Mouse (Mus musculus) intestine, embryonic 15.5 days (tissue): ENCODE data around the gene Hdac4. TPM values are rescaled to one million over a fixed set of nuclear protein-coding genes. Genes with fewer than 3 reads are reported as not detected.

Source experiments
- ATAC-seq: fragments of 200-750 bp; cut with Nextera tagmentation; 2 replicates; pipeline ENCODE4 v1.8.0; 2017; ENCODE audit warnings: moderate TSS enrichment, moderate library complexity
- H3K27ac ChIP-seq: fragments of 300-500 bp; sonication (generic); 2 replicates; pipeline ENCODE4 v1.5.1; 2015; ENCODE audit warnings: mild to moderate bottlenecking, inconsistent platforms
- H3K27me3 ChIP-seq: fragments of 300-500 bp; sonication (generic); replicated peaks from 2 replicates; pipeline ENCODE4 v1.6.1; 2015; ENCODE audit warnings: inconsistent platforms
- H3K36me3 ChIP-seq: fragments of 300-500 bp; sonication (generic); 2 replicates; pipeline ENCODE4 v1.6.1; 2015; ENCODE audit warnings: inconsistent platforms
- H3K4me1 ChIP-seq: fragments of 300-500 bp; sonication (generic); replicated peaks from 2 replicates; pipeline ENCODE4 v1.6.1; 2015; ENCODE audit warnings: inconsistent platforms
- H3K4me2 ChIP-seq: fragments of 300-500 bp; sonication (generic); replicated peaks from 2 replicates; pipeline ENCODE4 v1.6.1; 2015; ENCODE audit warnings: mild to moderate bottlenecking, inconsistent platforms
- H3K4me3 ChIP-seq: fragments of 300-500 bp; sonication (generic); replicated peaks from 2 replicates; pipeline ENCODE4 v1.5.1; 2015; ENCODE audit warnings: inconsistent platforms
- H3K9ac ChIP-seq: fragments of 300-500 bp; sonication (generic); 2 replicates; pipeline ENCODE4 v1.6.1; 2015; ENCODE audit warnings: inconsistent platforms
- H3K9me3 ChIP-seq: fragments of 300-500 bp; sonication (generic); 2 replicates; pipeline ENCODE4 v1.6.1; 2016; ENCODE audit warnings: inconsistent platforms
- WGBS: fragments of 180-500 bp; shearing (Covaris S2); methylation state at CpG from one replicate; pipeline ENCODE4 v1.1.7; 2015; 5-methylcytosine and 5-hydroxymethylcytosine counted together
- polyA plus RNA-seq: library from polyadenylated mRNA; unstranded; fragments of >200 nt; fragmentation: Nextera tagmentation; extraction: Ambion mirVana; gene quantifications from 2 replicates; pipeline ENCODE4 v1.2.1, GENCODE M21; 2015

Hdac4 gene
- polyA plus RNA-seq, 1 experiment from 2014 or later: 12.5 TPM

GRCm38 (mm10) chr1:92116169-92116568 lies 79.3 kb downstream of the Hdac4 start:
- no peak overlapping the region for H3K9ac ChIP-seq
- H3K27me3 ChIP-seq: no peaks in the 10 kb centered on the region
- no peak for ATAC-seq
- no peak overlapping the region for H3K4me2 ChIP-seq
- WGBS: 79% methylated on average over 4 of the region's 4 CpGs
- no peak overlapping the region for H3K27ac ChIP-seq
- H3K4me1 ChIP-seq: peaks cover 12% of the 10 kb centered on the region; the same call in 1 of the 2 replicates
- no peaks in the 10 kb centered on the region for H3K9me3 ChIP-seq
- no peaks in the 10 kb centered on the region for H3K36me3 ChIP-seq
- H3K4me3 ChIP-seq: no peak overlapping the region

GRCm38 (mm10) chr1:92114091-92114490 lies 81.4 kb downstream of the Hdac4 start:
- H3K27ac ChIP-seq: 0 out of 2 replicates have a peak overlapping the region, but pooled peaks have one; percentile 41
- H3K4me2 ChIP-seq: no peak overlapping the region
- H3K27me3 ChIP-seq: no peaks in the 10 kb centered on the region
- H3K36me3 ChIP-seq: no peaks in the 10 kb centered on the region
- peak; percentile 48 for ATAC-seq
- H3K4me3 ChIP-seq: no peak overlapping the region
- no peak overlapping the region for H3K9ac ChIP-seq
- peaks cover 12% of the 10 kb centered on the region; the same call in 1 of the 2 replicates for H3K4me1 ChIP-seq
- 93% methylated on average over 3 of the region's 3 CpGs for WGBS
- no peaks in the 10 kb centered on the region for H3K9me3 ChIP-seq

DNA sequence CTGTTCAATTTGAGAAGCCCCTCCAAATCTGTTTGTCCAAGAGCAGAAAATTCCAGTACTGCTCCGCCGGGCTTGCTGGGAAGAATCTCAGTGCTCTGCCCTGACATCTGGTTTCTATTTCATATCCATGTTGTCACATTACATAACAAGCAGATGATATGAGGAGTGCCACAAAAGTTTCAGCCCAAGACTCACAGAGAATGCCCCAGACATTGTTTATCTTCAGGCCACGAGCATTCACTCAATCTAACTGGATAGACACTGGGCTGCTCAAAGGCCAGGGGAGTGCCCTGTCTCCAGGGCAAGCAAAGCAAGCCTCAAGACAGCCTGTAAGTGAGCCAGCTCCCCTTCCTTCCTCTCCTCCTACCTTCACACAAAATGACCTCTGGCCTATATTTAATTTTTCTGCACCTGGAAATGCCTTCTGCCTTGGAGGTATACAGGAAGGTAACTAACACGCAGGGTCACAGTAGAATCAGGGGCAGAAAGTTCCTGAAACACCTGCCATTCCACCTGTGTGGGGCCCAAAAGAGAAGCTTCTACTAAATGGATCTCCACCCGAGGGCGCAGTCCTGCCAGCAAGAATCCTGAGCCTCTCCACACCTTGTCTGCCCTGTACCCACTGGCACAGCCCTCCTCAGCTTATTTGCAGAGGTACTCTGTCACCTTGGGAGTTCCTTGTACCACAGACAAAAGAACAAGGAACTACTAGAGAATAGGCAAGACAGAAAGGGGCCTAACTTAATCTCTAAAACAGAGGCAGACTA lies 82.1 kb downstream of the Hdac4 start:
- peak; percentile 63 for ATAC-seq
- Histone ChIP-seq H3K4me3 (no peak overlapping the region), H3K9ac (no peak overlapping the region), H3K36me3 (no peaks in the 10 kb centered on the region), H3K4me2 (no peak overlapping the region), H3K27ac (peak overlapping the region; percentile 37; the same call in 1 of the 2 replicates), H3K9me3 (no peaks in the 10 kb centered on the region), H3K27me3 (no peaks in the 10 kb centered on the region), H3K4me1 (peaks cover 12% of the 10 kb centered on the region; the same call in 1 of the 2 replicates)
- WGBS: 48% methylated on average over 6 of the region's 6 CpGs

DNA sequence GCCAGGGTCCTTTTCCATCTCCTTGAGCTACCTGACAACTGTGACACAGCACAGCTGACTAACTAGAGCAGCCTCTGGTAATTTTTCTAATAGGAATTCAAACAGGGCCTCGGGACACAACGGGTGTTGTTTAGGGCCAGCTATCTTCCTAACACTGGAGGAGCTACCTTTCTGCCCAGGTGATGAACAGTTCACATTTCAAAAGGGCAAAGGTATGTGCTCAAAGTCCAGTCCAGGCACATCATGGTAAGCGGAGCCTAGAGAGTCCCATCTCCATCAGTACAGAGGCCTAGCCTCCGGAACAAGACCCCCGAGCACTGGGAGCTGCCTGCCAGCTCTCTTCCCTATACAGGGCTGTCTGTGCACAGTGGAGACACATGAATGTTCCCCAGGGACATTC lies 82.9 kb downstream of the Hdac4 start:
- Histone ChIP-seq H3K36me3 (no peaks in the 10 kb centered on the region), H3K9ac (no peak overlapping the region), H3K9me3 (no peaks in the 10 kb centered on the region), H3K27me3 (no peaks in the 10 kb centered on the region), H3K4me3 (no peak overlapping the region), H3K4me2 (no peak overlapping the region), H3K27ac (no peak overlapping the region), H3K4me1 (peaks cover 12% of the 10 kb centered on the region; the same call in 1 of the 2 replicates)
- WGBS: 81% methylated on average over 5 of the region's 5 CpGs
- ATAC-seq: 0 out of 2 replicates have a peak, but pooled peaks have one; percentile 9

GRCm38 (mm10) chr1:92111551-92111950 lies 83.9 kb downstream of the Hdac4 start:
- Histone ChIP-seq H3K9me3 (no peaks in the 10 kb centered on the region), H3K4me2 (no peak overlapping the region), H3K27ac (no peak overlapping the region), H3K9ac (no peak overlapping the region), H3K27me3 (no peaks in the 10 kb centered on the region), H3K36me3 (no peaks in the 10 kb centered on the region), H3K4me1 (peaks cover 12% of the 10 kb centered on the region; the same call in 1 of the 2 replicates), H3K4me3 (no peak overlapping the region)
- no peak for ATAC-seq
- 62% methylated on average over 2 of the region's 2 CpGs for WGBS

GRCm38 (mm10) chr1:92111026-92111425 lies 84.5 kb downstream of the Hdac4 start:
- Histone ChIP-seq H3K36me3 (no peaks in the 10 kb centered on the region), H3K4me2 (no peak overlapping the region), H3K4me3 (no peak overlapping the region), H3K27me3 (no peaks in the 10 kb centered on the region), H3K9me3 (no peaks in the 10 kb centered on the region), H3K9ac (no peak overlapping the region), H3K27ac (no peak overlapping the region), H3K4me1 (peaks cover 12% of the 10 kb centered on the region; the same call in 1 of the 2 replicates)
- WGBS: 78% methylated on average over 1 of the region's 1 CpGs
- no peak for ATAC-seq

- peaks cover 12% of the 10 kb centered on the region; the same call in 1 of the 2 replicates for H3K4me1 ChIP-seq
- no peaks in the 10 kb centered on the region for H3K36me3 ChIP-seq
- no peak overlapping the region for H3K4me3 ChIP-seq
- H3K27me3 ChIP-seq: no peaks in the 10 kb centered on the region
- H3K9ac ChIP-seq: no peak overlapping the region
- no peaks in the 10 kb centered on the region for H3K9me3 ChIP-seq
- ATAC-seq: no peak
- 80% methylated on average over 1 of the region's 1 CpGs for WGBS
- H3K4me2 ChIP-seq: no peak overlapping the region
- H3K27ac ChIP-seq: no peak overlapping the region
Measured at GRCm38 (mm10) chr1:92109221-92109620, 86.3 kb downstream of the Hdac4 start.

GRCm38 (mm10) chr1:92108556-92108955 lies 86.9 kb downstream of the Hdac4 start:
- peaks cover 11% of the 10 kb centered on the region; the same call in 1 of the 2 replicates for H3K4me1 ChIP-seq
- H3K4me3 ChIP-seq: no peak overlapping the region
- no peak for ATAC-seq
- H3K9ac ChIP-seq: no peak overlapping the region
- no peaks in the 10 kb centered on the region for H3K9me3 ChIP-seq
- no peaks in the 10 kb centered on the region for H3K36me3 ChIP-seq
- no peak overlapping the region for H3K27ac ChIP-seq
- H3K4me2 ChIP-seq: no peak overlapping the region
- H3K27me3 ChIP-seq: no peaks in the 10 kb centered on the region
- 82% methylated on average over 2 of the region's 2 CpGs for WGBS

GRCm38 (mm10) chr1:92107996-92108395 lies 87.5 kb downstream of the Hdac4 start:
- Histone ChIP-seq H3K4me1 (peaks cover 6% of the 10 kb centered on the region; the same call in 1 of the 2 replicates), H3K27ac (no peak overlapping the region), H3K4me2 (no peak overlapping the region), H3K4me3 (no peak overlapping the region), H3K9me3 (no peaks in the 10 kb centered on the region), H3K9ac (no peak overlapping the region), H3K36me3 (no peaks in the 10 kb centered on the region), H3K27me3 (no peaks in the 10 kb centered on the region)
- 92% methylated on average over 2 of the region's 2 CpGs for WGBS
- ATAC-seq: no peak

DNA sequence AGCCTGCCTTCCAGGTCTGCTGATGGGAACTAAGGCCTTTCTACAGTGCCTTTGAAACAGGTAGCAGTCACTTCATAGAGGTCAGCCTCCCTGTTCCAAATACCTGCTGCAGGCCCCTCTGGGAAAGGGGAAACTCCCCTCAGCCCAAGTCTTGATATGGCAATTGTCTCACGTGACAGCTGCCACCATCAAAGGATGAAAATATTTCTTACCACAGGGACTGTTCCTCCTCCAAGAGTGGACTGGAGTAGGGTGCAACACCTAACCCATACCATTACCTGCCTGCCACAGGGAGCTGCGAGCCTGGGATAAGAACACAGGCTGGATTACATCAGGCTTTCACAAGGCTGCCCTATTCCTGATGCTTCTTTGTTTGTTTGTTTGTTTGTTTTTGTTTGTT lies 88.0 kb downstream of the Hdac4 start:
- Histone ChIP-seq H3K27me3 (no peaks in the 10 kb centered on the region), H3K36me3 (no peaks in the 10 kb centered on the region), H3K9me3 (no peaks in the 10 kb centered on the region), H3K4me1 (0 out of 2 replicates have a peak, but pooled peaks cover 1% of the 10 kb centered on the region), H3K4me3 (no peak overlapping the region), H3K9ac (no peak overlapping the region), H3K27ac (no peak overlapping the region), H3K4me2 (no peak overlapping the region)
- no peak for ATAC-seq
- WGBS: 72% methylated on average over 2 of the region's 2 CpGs

- H3K4me3 ChIP-seq: no peak overlapping the region
- no peak overlapping the region for H3K4me2 ChIP-seq
- WGBS: 89% methylated on average over 4 of the region's 4 CpGs
- H3K27ac ChIP-seq: no peak overlapping the region
- no peaks in the 10 kb centered on the region for H3K9me3 ChIP-seq
- ATAC-seq: no peak
- no peak overlapping the region for H3K9ac ChIP-seq
- no peaks in the 10 kb centered on the region for H3K4me1 ChIP-seq
- H3K36me3 ChIP-seq: no peaks in the 10 kb centered on the region
- no peaks in the 10 kb centered on the region for H3K27me3 ChIP-seq
Measured at GRCm38 (mm10) chr1:92106486-92107160, 88.9 kb downstream of the Hdac4 start.

- WGBS: 80% methylated on average over 3 of the region's 3 CpGs
- Histone ChIP-seq H3K4me3 (no peak overlapping the region), H3K9me3 (no peaks in the 10 kb centered on the region), H3K4me1 (0 out of 2 replicates have a peak, but pooled peaks cover 4% of the 10 kb centered on the region), H3K27ac (no peak overlapping the region), H3K27me3 (no peaks in the 10 kb centered on the region), H3K36me3 (no peaks in the 10 kb centered on the region), H3K4me2 (no peak overlapping the region), H3K9ac (no peak overlapping the region)
- no peak for ATAC-seq
Measured at GRCm38 (mm10) chr1:92104718-92105117, 90.8 kb downstream of the Hdac4 start.
